Mouse (Mus musculus) CH12.LX (cell line): ENCODE measurements around the gene Tcf7l1.

Experiments used
- MAX ChIP-seq: IDR thresholded peaks from 2 replicates; pipeline ENCODE4 v1.6.1; 2011; ENCODE audit warnings: low read length, improper control_type of control experiment
- POLR2A ChIP-seq: IDR thresholded peaks from 2 replicates; pipeline ENCODE4 v1.6.1; 2011; ENCODE audit warnings: low read depth, mild to moderate bottlenecking, improper control_type of control experiment, low read length

GRCm38 (mm10) chr6:72677079-72677478 lies 112.0 kb downstream of the Tcf7l1 start:
- TF ChIP-seq MAX (no peak), POLR2A (no peak)
